Mouse (Mus musculus) granulocyte monocyte progenitor cell, adult 5-6 weeks (primary cell): ENCODE results near the gene Gm10985. TPM values are rescaled to one million over a fixed set of nuclear protein-coding genes. Genes with fewer than 3 reads are reported as not detected.

Experiments
- ATAC-seq: replicated peaks from 2 replicates; pipeline ENCODE4 v1.8.0; 2016; ENCODE audit warnings: mild to moderate bottlenecking, moderate TSS enrichment, inconsistent platforms; ENCODE audit not compliant: poor library complexity, severe bottlenecking
- total RNA-seq, 2 experiments: library from RNA; stranded (forward) in 1 of 2; stranded (reverse) in 1 of 2; fragments of 200-712, 200-1000 nt in 1 of 2; fragments of >200 nt in 1 of 2; fragmentation: Nextera tagmentation in 1 of 2; gene quantifications; 2 replicates each; pipeline ENCODE4 v1.2.3; 2014 to 2017

Gene Gm10985
- total RNA-seq (2014; fragmentation: Nextera tagmentation) (not detected in 2 replicates), total RNA-seq (2017) (not detected in 2 replicates)

DNA sequence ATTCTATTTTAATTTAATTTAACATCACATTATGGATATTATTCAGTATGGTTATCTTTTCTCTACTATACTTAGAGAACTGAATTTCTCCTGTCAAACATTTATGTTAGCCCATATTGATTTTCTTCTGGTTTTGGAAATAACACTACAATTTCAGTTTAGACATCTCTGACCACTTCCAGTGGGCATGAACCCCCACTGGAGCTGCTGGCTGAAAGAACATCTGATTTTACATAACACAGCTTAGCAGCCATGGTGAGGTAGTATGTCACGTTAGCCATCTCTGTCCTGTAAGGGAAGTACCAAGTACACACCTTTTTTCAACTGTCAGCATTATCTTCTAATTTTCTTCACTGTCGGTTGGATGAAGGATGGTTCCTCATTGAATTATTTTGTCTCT lies at the start of gene Gm10985:
Gene Gm10985, plus strand, starts transcription at position 301 of the 400 bp plus-strand sequence.
- ATAC-seq, result no peak

DNA sequence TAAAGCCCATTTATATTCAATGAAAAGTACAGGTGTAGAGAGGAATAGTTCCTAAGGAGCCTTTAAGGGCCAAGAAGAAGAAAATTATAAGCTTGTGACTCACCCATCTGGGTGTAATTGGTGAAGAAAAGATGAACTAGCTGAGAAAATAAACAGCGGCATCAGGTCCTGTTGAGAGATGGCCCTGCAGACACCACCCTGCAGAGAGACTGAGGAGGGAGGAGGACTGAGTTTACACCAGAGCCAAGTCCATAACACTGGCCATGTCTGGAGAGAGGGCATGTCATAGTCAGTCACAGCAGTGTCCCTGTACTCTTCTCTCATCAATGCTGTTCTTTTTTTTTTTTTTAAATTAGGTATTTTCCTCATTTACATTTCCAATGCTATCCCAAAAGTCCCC lies 48.0 kb upstream of the Gm10985 start:
- ATAC-seq, result no peak

DNA sequence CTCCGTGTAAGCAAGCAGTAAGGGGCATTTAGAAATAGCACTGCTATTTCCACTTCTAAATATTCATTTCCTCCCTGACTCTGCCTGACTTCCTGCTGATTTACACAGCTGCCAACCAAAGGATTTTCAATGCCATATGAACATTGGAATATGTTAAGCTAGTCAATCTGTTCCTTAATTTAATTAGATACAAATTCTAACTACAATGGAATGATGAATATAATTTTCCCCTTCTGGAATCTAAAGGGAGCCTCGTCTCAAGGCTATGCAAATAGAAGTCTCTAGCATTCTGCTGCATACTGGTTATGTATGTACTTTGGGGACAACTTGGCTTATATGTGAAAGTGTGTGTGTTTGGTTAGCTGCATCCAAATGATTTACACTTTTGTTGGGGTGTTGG lies 45.2 kb upstream of the Gm10985 start:
- no peak for ATAC-seq

DNA sequence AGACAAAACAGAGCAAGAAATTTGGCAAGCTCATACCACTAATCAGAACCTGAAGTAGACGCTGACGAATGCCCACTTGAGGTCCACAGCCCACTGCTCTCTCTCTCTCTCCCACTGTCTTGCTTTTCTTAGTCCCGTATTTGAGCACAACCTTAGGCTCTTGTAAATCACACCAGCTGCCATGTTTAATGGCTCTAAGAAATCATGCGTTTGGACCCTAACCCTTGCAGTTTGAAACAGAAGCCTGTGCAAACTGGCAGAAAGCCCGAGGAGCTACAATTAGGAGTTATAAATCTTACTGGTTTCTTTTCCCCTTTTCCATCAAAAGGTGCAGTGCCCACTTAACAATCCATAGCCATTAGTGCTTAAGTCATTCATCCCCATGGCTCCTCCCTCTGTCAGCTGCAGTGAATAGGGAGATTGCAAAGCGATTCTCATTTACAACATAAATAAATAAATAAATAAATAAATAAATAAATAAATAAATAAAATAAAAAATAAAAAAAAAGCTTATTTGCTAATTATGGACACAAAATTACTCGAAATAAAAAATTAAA lies 31.4 kb upstream of the Gm10985 start:
- ATAC-seq, result no peak

DNA sequence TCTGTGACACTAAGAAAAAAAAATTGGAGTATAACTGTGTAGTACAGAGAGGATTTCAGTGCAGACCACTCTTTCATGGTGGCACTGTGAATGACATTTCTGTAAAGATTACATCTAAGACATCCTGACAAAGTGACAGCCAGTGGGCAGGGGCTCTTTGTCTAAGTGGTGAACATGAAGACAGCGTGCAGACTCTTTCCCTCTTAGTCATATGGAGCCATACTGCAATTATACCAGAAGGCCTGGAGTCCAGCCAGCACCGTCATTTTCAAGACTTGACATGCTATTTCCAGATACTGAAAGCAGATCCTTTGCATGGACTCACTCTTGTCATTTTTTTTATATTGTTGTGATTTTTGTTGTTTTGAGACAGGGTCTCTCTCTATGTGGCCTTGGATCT lies 10.6 kb upstream of the Gm10985 start:
- no peak for ATAC-seq

DNA sequence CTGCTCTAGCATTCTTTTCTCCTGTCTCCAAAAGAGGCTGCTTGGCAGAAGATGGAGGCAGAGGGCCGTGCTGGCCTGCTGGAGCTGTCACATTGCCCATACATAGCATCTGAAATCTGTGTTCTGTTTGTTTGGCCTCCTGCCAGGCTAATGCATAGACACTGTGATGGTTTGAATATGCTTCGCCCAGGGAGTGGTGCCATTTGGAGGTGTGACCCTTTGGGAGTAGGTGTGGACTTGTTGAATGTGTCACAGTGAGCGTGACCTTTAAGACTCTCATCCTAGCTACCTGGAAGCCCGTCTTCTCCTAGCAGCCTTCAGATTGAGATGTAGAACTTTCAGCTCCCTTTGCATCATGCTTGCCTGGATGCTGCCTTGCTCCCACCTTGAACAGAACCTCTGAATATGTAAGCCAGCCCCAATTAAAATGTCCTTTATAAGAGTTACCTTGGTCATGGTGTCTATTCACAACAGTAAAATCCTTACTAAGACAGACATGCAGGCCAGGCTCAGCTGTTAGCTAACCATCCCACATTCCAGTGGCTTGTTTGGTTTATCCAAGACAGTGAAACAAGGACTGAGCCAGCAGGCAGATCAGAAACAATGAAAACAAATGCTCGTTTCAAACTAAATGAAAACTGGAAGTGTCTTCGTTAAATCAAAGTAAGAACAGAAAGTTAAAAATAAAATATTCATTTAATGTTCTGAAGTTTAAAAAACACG lies 1.5 kb downstream of the Gm10985 start:
- ATAC-seq, result no peak

DNA sequence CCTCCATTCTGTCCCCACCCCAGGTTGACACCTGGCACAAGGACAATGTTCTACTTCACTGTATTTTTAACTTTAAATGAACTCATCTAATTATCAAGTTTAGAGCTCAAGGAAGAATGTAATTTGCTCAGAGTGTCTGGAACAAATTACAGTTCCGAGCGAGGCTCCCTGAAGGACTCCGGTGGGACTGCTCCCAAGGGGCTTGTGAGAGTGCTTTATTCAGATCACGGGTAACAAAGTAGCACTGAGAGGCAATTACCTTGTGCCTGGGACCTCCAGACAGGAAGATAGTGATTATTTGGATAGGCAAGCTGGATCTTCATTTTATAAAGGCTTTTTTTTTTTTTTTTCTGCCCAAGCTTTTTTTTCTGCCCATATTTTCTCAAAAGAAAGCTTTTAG lies 2.8 kb downstream of the Gm10985 start:
- no peak for ATAC-seq

DNA sequence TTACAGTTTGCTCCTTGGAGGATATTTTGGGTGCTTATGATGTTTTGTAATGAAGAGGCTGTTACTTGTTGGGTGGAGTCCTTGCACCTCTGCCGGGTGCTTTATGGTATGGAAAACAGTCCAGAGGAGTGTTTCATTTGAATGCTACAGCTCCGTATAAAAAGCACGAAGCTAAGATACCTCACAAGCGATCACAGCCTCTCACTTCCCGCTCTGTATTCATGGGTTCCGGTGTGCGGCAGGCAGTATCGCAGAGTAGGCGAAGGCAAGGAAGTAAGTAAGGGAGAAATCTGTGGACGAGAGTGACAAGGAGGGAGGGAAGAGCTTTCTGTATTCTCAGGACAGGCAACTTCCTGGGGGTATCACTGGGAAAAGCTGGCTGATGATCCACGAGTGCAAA lies 3.4 kb downstream of the Gm10985 start:
- ATAC-seq, result no peak

DNA sequence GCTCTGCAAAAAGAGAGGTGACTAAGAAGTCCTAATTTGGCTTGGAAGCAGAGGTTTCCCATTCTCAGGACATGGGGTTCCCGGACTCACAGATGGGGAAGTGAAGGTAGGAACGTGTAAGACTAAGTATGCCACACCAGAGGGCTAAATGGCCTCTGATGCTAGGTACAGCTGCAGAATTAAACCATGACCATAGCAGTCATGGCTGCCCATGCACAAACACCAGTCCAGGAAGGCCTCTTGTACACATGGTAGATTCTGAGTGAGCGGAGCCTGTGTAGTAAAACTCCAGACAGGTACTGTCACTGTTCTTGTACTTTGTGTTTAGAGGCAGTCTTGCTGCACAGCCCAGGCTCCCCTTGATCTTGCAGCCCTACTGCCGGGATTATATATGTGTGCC lies 9.4 kb downstream of the Gm10985 start:
- ATAC-seq, result no peak

DNA sequence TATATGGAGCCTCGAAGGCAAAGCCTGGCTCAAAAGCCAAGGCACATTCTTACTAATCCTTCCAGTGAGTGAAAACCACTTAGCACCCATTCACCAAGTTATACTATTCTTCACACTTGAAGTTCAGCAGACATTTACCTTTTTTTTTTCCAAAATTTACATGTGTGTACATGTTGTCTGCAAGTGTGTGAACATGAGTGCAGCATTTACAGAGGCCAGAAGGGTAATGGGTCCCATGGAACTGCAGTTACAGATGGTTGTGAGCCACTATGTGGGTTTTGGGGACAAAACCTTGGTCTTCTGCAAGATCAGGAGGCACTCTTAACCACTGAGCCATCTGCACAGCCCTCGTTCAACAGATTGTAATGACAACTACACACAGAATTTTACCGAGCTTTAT lies 9.9 kb downstream of the Gm10985 start:
- no peak for ATAC-seq

DNA sequence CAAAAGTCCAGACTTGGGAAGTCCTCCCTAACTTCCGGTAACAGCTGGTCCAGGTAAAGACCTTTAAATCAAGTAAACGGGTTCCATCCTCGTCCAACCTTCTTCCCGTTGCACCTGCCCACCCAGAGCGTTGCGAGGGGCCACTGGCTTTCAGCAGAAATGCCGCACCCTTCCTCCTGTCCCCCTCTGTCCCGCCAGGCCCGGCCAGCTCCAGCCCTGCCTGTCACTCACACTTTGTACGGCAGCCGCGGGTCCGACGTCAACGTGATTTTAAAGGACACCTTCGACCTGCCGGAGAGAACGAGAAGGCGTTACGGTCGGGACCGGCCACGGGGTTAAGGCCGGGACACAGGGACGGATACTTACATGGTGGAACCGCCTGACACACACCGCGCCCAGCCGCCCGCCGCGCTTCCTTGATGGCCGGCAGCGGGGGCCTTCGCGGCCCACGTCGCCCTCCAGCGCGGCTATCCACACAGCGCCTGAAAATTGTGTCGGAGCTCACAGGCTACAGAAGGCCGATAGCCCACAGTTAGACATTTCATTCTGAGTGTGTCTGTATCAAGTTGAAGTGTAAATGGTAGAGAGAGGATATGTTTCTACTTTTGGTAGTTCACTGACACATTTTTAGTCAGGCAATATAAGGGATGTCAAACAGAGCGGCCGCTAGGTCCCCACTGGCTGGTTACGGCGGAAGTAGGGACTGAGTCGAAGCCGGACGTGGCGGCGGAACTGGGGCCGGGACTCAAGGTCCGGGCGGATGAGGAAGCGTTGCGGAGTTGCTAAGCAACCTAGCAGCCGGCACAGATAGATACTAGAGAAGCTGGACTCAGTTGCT lies 18.7 kb downstream of the Gm10985 start, which contains the start of gene Ufm1:
Gene Ufm1, minus strand, starts transcription at position 448 of the 838 bp plus-strand sequence.
- peak; percentile 97 for ATAC-seq

DNA sequence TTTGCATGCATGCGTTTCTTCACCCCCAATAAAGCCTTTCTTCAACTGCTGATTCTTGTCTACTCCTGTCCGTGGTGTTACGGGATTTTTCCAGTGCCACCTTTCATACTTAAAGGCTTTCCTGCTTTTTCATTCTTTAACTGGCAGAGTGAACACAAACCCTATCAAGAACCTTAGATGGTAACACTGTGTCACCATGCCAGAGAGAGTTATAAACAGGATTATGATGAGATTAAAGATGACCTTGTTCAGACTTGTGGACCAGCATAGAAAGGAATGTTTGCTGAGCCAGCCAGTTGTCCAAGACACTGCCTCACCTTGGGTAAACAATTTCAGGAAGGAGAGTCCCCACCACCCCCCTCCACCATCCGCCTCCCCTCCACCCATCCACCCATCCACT lies 23.3 kb downstream of the Gm10985 start:
- ATAC-seq, result no peak

DNA sequence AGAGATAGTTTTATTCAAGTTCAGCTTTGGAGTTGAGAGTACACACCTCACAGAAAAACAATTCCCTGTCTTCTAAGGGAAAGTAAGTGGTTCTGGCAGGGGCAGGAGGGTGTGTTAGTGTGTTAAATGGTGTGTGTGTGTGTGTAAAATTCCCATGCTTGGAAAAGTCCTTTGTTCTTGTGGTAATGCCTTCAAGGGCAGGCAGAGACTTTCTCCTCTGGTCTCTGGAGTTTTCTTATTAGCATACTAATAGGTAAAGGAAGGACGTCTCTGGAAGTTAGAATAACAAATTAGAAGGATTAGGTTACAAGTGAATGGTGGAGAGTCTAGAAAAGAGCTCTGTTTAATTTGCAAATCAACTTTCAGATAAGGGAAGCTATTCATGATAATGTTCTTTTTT lies 24.4 kb downstream of the Gm10985 start:
- ATAC-seq, result no peak

DNA sequence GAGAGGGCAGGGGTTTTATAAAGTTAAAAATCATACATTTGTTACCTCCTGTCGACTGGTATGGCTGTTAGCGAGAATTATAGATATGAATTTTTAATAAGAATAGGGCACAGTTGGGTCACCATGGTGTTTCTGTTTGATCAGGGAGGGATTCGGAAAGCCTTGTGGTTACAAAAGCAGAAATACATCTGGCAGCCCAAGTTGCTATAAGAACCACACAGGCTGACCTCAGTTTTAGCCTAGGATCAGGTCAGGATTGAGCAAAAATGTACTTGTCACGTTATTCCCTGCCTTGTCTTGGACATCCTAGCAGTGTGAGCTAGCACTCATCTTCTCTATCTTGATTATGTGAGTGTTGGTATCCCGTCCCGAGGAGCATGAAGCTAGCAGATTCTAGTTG lies 25.6 kb downstream of the Gm10985 start:
- ATAC-seq, result peak; percentile 56

DNA sequence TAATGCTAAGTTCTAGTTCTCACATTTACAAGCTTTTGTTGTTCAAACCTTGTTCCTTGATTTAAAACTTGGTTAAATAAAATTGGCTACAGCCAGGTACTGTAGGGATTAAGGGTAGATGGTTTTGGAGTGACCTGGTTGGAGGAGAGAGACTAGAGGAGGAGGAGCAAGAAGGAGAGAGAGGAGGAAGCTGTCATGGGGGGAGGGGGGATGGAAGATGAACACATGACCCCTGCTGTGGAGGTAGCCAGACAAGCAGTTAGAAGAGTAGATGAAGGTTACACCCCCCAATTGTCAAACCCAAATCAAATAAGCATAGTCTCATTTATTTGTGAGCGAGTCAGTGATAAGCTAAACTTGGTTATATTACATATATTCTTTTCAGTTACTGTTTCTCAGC lies 26.7 kb downstream of the Gm10985 start:
- ATAC-seq, result no peak

DNA sequence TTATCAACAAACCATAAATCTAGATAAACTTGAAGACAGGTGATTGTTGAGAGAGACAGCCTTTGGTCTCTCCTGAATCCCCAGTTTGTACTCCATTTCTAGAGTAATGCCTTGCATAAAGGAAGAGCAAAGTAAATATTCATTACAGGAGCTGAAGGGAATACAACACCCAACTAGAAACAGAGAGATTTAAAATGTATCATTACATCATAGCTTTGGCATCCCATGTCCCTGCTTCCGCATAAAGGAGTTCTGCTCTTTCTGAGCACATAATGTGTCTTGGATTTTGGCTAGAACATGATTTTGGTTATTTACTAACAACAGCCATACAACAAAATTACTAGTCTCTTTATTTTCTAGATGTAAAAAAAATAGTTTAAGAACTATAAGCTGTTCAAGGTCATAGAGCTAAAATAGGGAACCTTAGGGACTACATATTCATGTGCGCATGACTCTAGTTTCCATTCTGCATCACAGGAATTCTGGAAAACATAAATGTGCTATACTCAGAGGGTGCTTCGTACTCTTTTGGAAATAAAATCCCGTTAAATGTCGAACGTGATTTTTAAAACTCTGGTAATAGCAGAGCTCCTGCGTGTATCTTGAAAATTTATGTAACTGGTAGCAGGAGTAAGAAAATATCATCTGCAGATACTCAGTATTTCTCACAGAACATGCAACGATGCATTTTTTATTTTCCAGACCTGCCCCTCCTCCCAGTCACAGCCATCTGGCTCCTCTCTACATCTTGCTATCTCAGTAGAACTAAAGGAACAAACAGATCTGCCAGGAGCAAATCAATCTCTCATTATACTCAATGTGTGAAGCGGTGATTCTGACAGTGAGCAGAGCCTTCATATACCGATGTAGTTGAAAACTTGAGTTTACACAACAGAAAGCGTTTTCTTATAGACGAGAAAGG lies 46.0 kb downstream of the Gm10985 start:
- ATAC-seq, result no peak
